Mouse (Mus musculus) intestine, postnatal 0 days (tissue): ENCODE measurements around the gene Ephb2. TPM values are rescaled to one million over a fixed set of nuclear protein-coding genes. Genes with fewer than 3 reads are reported as not detected.

ENCODE experiments used
- ATAC-seq: fragments of 200-750 bp; cut with Nextera tagmentation; 2 replicates; pipeline ENCODE4 v1.8.0; 2017; ENCODE audit warnings: mild to moderate bottlenecking, moderate TSS enrichment, moderate library complexity
- H3K27ac ChIP-seq: fragments of 300-500 bp; sonication (generic); 2 replicates; pipeline ENCODE4 v1.5.1; 2014; ENCODE audit warnings: mild to moderate bottlenecking, low read depth, low read length, moderate library complexity
- H3K27me3 ChIP-seq: fragments of 300-500 bp; sonication (generic); replicated peaks from 2 replicates; pipeline ENCODE4 v1.6.1; 2014; ENCODE audit warnings: low read length, mixed read lengths; ENCODE audit not compliant: control insufficient read depth, insufficient read depth
- H3K36me3 ChIP-seq: fragments of 300-500 bp; sonication (generic); 2 replicates; pipeline ENCODE4 v1.6.1; 2014; ENCODE audit warnings: mild to moderate bottlenecking, moderate library complexity; ENCODE audit not compliant: control insufficient read depth, insufficient read depth
- H3K4me1 ChIP-seq: fragments of 300-500 bp; sonication (generic); replicated peaks from 2 replicates; pipeline ENCODE4 v1.6.1; 2014; ENCODE audit warnings: antibody characterized with exemption, low read length, mixed read lengths; ENCODE audit not compliant: control insufficient read depth, insufficient read depth
- H3K4me2 ChIP-seq: fragments of 300-500 bp; sonication (generic); replicated peaks from 2 replicates; pipeline ENCODE4 v1.6.1; 2014; ENCODE audit warnings: low read depth, mild to moderate bottlenecking, moderate library complexity
- H3K4me3 ChIP-seq: fragments of 300-500 bp; sonication (generic); 2 replicates; pipeline ENCODE4 v1.5.1; 2014; ENCODE audit warnings: low read depth, low read length
- H3K9ac ChIP-seq: fragments of 300-500 bp; sonication (generic); 2 replicates; pipeline ENCODE4 v1.6.1; 2014; ENCODE audit warnings: mild to moderate bottlenecking, low read depth, low read length
- H3K9me3 ChIP-seq: fragments of 300-500 bp; sonication (generic); 2 replicates; pipeline ENCODE4 v1.6.1; 2016; ENCODE audit warnings: mixed run types; ENCODE audit not compliant: control insufficient read depth
- CTCF ChIP-seq: sonication (generic); IDR thresholded peaks from 2 replicates; pipeline ENCODE4 v1.5.1; 2016; ENCODE audit warnings: low read depth, mild to moderate bottlenecking, control low read depth, antibody characterized with exemption, moderate library complexity
- WGBS: fragments of 180-500 bp; shearing (Covaris S2); extraction: QIAGEN DNeasy Blood & Tissue Kit; methylation state at CpG from one replicate; pipeline ENCODE4 v1.1.7; 2014; 5-methylcytosine and 5-hydroxymethylcytosine counted together
- polyA plus RNA-seq: library from polyadenylated mRNA; unstranded; fragments of >200 nt; fragmentation: Nextera tagmentation; extraction: Ambion mirVana; gene quantifications from 2 replicates; pipeline ENCODE4 v1.2.1, GENCODE M21; 2015

Ephb2 gene
- polyA plus RNA-seq, 1 experiment from 2014 or later, result 5.7 TPM

DNA sequence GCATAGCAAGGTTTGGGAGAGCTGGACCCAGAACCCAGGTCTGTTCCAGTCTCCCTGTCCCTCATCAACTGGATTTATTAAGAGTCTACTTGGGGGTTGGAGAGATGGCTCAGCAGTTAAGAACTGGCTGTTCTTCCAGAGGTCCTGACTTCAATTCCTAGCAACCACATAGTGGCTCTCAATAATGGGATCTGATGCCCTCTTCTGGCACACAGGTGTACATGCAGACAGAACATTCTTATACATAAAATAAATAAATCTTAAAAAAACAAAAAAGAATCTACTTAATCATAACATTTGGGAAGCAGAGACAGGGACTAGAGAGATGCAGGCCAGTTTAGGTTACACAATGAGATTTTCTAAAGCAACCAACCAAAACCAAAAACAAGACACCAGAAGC lies 199.8 kb downstream of the Ephb2 start:
- TF ChIP-seq CTCF, result peak; percentile 44
- peaks cover 29% of the 10 kb centered on the region for H3K27me3 ChIP-seq
- H3K36me3 ChIP-seq, result no peaks in the 10 kb centered on the region
- no peak overlapping the region for H3K4me3 ChIP-seq
- 0 out of 2 replicates have a peak, but pooled peaks cover 2% of the 10 kb centered on the region for H3K4me1 ChIP-seq
- no peaks in the 10 kb centered on the region for H3K9me3 ChIP-seq
- no peak overlapping the region for H3K27ac ChIP-seq
- H3K9ac ChIP-seq, result no peak overlapping the region
- no peak overlapping the region for H3K4me2 ChIP-seq
- ATAC-seq, result no peak

DNA sequence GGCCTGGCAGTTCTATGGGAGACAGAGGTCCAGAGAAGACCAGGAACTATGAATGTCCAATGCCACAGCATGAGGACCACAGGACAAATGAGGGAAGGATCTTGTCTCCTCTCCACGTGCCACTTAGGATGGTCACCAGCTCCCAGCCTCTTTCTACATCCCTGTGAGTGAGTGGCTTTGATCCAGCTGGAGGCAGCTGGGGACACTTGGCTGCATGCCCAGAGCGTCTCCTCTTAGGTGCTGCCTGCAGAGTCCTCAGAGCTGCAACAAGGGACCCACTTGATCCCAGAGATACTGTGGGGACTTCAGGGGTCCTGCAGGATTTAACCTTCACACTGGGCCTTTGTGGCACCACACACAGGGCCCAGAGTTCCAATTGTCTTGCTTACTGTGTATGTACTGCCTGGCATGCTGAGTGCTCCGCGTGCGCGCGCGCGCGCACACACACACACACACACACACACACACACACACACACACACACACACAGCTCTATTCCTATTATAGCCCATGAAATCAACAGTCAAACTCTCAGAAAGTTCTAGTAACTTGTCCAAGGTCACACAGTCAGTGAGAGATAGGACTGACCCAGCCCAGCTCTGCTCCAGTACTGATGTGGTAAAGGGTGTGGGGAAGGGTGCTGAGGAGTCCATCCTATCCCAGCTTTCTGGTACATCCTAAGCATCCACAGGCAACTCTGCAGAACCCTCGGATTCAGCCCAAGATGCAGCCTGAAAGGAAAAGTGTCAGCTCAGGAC lies 204.4 kb downstream of the Ephb2 start:
- Histone ChIP-seq H3K27me3 (peaks cover 6% of the 10 kb centered on the region; the same call in 1 of the 2 replicates), H3K4me3 (no peak overlapping the region), H3K36me3 (no peaks in the 10 kb centered on the region), H3K4me1 (no peaks in the 10 kb centered on the region), H3K9me3 (no peaks in the 10 kb centered on the region), H3K4me2 (no peak overlapping the region), H3K9ac (no peak overlapping the region), H3K27ac (no peak overlapping the region)
- WGBS, result 81% methylated on average over 11 of the region's 11 CpGs
- no peak for ATAC-seq
- TF ChIP-seq CTCF, result no peak

- H3K9ac ChIP-seq, result no peak overlapping the region
- no peak for TF ChIP-seq CTCF
- H3K27me3 ChIP-seq, result no peaks in the 10 kb centered on the region
- no peak for ATAC-seq
- H3K27ac ChIP-seq, result no peak overlapping the region
- no peaks in the 10 kb centered on the region for H3K4me1 ChIP-seq
- H3K9me3 ChIP-seq, result no peaks in the 10 kb centered on the region
- WGBS, result 71% methylated on average over 6 of the region's 6 CpGs
- H3K36me3 ChIP-seq, result no peaks in the 10 kb centered on the region
- H3K4me2 ChIP-seq, result no peak overlapping the region
- H3K4me3 ChIP-seq, result no peak overlapping the region
These were observed 209.2 kb downstream of the Ephb2 start for GRCm38 (mm10) chr4:136626590-136626989.

- 58% methylated on average over 6 of the region's 6 CpGs for WGBS
These were observed 213.4 kb downstream of the Ephb2 start, which contains the start of gene Lactbl1 for GRCm38 (mm10) chr4:136622388-136622787. Gene Lactbl1 (plus strand): TSS chr4:136622621.

GRCm38 (mm10) chr4:136621956-136622355 lies 213.8 kb downstream of the Ephb2 start:
- H3K27ac ChIP-seq, result no peak overlapping the region
- WGBS, result 58% methylated on average over 5 of the region's 5 CpGs
- H3K36me3 ChIP-seq, result no peaks in the 10 kb centered on the region
- H3K9ac ChIP-seq, result no peak overlapping the region
- TF ChIP-seq CTCF, result no peak
- no peaks in the 10 kb centered on the region for H3K4me1 ChIP-seq
- H3K9me3 ChIP-seq, result no peaks in the 10 kb centered on the region
- H3K4me3 ChIP-seq, result no peak overlapping the region
- no peak for ATAC-seq
- no peak overlapping the region for H3K4me2 ChIP-seq
- no peaks in the 10 kb centered on the region for H3K27me3 ChIP-seq

More at GRCm38 (mm10) chr4:136622388-136622787, 213.4 kb downstream of the Ephb2 start, which contains the start of gene Lactbl1:
- no peak within 1 kb of the TSS for H3K4me2 ChIP-seq
- no peaks in the 10 kb centered on the region for H3K9me3 ChIP-seq
- no peak for TF ChIP-seq CTCF
- no peak within 1 kb of the TSS for H3K27ac ChIP-seq
- no peak for ATAC-seq
- no peaks in the 10 kb centered on the region for H3K4me1 ChIP-seq
- H3K9ac ChIP-seq, result no peak within 1 kb of the TSS
- H3K4me3 ChIP-seq, result no peak within 1 kb of the TSS
- no peaks in the 10 kb centered on the region for H3K36me3 ChIP-seq
- no peaks in the 10 kb centered on the region for H3K27me3 ChIP-seq

GRCm38 (mm10) chr4:136621336-136621735 lies 214.5 kb downstream of the Ephb2 start:
- H3K9me3 ChIP-seq, result no peaks in the 10 kb centered on the region
- H3K9ac ChIP-seq, result no peak overlapping the region
- no peak overlapping the region for H3K4me2 ChIP-seq
- H3K36me3 ChIP-seq, result no peaks in the 10 kb centered on the region
- no peaks in the 10 kb centered on the region for H3K27me3 ChIP-seq
- peak; percentile 94 for TF ChIP-seq CTCF
- ATAC-seq, result no peak
- H3K27ac ChIP-seq, result no peak overlapping the region
- H3K4me1 ChIP-seq, result no peaks in the 10 kb centered on the region
- 0% methylated on average over 1 of the region's 1 CpGs for WGBS
- no peak overlapping the region for H3K4me3 ChIP-seq
